Mouse (Mus musculus): ENCODE measurements around the gene Gjb3. TPM values are rescaled to one million over a fixed set of nuclear protein-coding genes. Genes with fewer than 3 reads are reported as not detected.
A peak's percentile ranks its signal among the peaks of the same experiment; 100 is the strongest.

The Gjb3 gene
- polyA plus RNA-seq, 1 experiment from 2014 or later = 8.0 TPM

DNA sequence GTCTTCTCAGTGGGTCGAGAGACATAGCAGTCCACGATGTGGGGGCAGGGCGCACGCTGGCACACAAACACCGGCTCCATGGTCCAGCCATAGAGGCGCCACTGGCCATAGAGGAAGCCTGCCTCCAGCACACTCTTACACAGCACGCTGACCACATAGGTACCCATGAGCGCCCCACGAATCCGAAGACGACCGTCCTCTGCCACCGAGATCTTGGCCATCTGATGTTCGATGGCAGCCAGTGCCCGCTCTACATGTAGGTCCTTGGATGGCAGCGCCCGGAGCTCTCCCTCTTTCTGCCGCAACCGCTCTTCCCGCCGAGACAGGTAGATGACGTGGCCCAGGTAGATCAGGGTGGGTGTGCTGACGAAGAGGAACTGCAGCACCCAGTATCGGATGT lies 18.3 kb downstream of the Gjb3 start:
- 60% methylated on average over 24 of the region's 24 CpGs for WGBS
- DNase-seq (ENCODE audit: low spot score) = no peak
- Histone ChIP-seq H3K9me3 (no peaks in the 10 kb centered on the region), H3K27me3 (replicated peaks; ENCODE audit: low read depth, poor library complexity, severe bottlenecking) (peaks cover 57% of the 10 kb centered on the region), H3K36me3 (replicated peaks) (no peaks in the 10 kb centered on the region), H3K4me3 (no peak overlapping the region), H3K4me1 (peaks cover 24% of the 10 kb centered on the region), H3K27ac (replicated peaks) (no peak overlapping the region)

DNA sequence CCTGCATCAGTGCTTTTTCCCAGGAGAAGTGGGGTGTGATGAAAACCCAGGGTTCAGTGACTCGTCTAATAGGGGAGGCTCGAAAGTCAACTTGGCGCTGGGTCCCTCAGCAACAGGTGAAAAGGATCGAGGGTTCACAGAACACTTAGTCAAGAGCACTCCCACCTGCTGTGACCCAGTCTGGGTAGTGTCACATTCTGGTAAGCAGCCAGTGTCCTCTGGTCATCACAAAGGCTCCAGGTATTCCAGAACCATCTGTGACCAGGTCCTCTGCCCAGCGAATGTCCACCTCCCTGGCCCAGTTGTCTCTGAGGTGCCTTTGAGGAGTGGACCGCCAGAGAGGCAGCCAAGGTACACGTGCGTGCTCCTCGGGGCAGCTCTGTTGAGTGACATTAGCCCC lies 19.1 kb downstream of the Gjb3 start:
- DNase-seq (ENCODE audit: low spot score) = no peak
- peaks cover 57% of the 10 kb centered on the region for H3K27me3 ChIP-seq (replicated peaks; ENCODE audit: low read depth, poor library complexity, severe bottlenecking)
- no peaks in the 10 kb centered on the region for H3K36me3 ChIP-seq (replicated peaks)
- no peaks in the 10 kb centered on the region for H3K9me3 ChIP-seq
- H3K4me1 ChIP-seq = peaks cover 24% of the 10 kb centered on the region
- H3K4me3 ChIP-seq = no peak overlapping the region
- 58% methylated on average over 9 of the region's 9 CpGs for WGBS
- H3K27ac ChIP-seq (replicated peaks) = no peak overlapping the region

- Histone ChIP-seq H3K27me3 (replicated peaks; ENCODE audit: low read depth, poor library complexity, severe bottlenecking) (peaks cover 13% of the 10 kb centered on the region), H3K4me3 (no peak overlapping the region), H3K4me1 (no peaks in the 10 kb centered on the region), H3K27ac (replicated peaks) (no peak overlapping the region), H3K9me3 (no peaks in the 10 kb centered on the region), H3K36me3 (replicated peaks) (no peaks in the 10 kb centered on the region)
- no peak for DNase-seq (ENCODE audit: low spot score)
- 70% methylated on average over 2 of the region's 2 CpGs for WGBS
These were observed 23.7 kb downstream of the Gjb3 start for GRCm38 (mm10) chr4:127306915-127307314.

DNA sequence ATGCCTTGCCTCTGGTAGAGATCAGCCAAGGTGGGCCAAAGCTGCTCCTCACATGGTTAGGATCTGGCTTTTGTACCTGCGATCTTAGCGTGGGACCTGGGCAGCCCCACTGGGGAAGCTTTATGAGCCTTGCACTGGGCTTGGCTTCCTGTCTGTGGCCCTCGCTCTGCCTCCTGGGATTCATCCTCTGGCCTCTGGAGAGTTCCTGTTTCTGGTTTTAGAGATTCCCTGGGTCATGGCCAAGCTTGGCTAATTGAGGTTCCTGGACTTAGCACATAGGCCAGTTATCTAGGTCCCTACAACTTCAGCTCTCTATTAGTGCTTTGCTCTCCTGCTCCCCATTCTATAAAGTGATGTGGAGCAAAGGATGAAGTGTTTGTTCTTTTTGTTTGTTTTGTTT lies 26.8 kb downstream of the Gjb3 start:
- Histone ChIP-seq H3K27ac (replicated peaks) (no peak overlapping the region), H3K4me3 (no peak overlapping the region), H3K36me3 (replicated peaks) (no peaks in the 10 kb centered on the region), H3K27me3 (replicated peaks; ENCODE audit: low read depth, poor library complexity, severe bottlenecking) (no peaks in the 10 kb centered on the region; the same call in 1 of the 2 replicates), H3K4me1 (no peaks in the 10 kb centered on the region), H3K9me3 (no peaks in the 10 kb centered on the region)
- no peak for DNase-seq (ENCODE audit: low spot score)
- 79% methylated on average over 3 of the region's 3 CpGs for WGBS

GRCm38 (mm10) chr4:127300503-127300902 lies 30.1 kb downstream of the Gjb3 start:
- no peaks in the 10 kb centered on the region; the same call in 1 of the 2 replicates for H3K27me3 ChIP-seq (replicated peaks; ENCODE audit: low read depth, poor library complexity, severe bottlenecking)
- DNase-seq (ENCODE audit: low spot score) = no peak
- WGBS = 77% methylated on average over 5 of the region's 5 CpGs
- no peaks in the 10 kb centered on the region for H3K9me3 ChIP-seq
- H3K4me1 ChIP-seq = no peaks in the 10 kb centered on the region
- no peak overlapping the region for H3K27ac ChIP-seq (replicated peaks)
- no peak overlapping the region for H3K4me3 ChIP-seq
- H3K36me3 ChIP-seq (replicated peaks) = no peaks in the 10 kb centered on the region

DNA sequence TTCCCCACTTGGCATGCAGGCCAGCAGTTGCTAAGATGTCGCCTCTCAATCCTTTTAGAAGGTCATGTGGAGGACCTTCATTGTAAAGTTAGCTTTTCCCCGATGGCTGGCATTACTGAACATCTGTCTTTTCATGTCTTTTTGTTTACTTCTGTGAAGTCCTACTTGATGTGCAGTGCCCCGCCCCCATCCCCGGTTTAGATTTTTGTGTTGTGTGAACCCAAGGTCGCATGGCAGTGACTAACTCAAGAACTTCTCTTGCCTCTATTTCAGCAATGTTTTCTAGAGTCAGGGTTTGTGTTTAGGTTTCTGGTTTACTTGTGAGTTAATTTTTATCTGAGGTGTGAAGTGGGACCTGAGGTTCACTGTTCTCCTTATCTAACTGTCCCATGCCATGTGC lies 38.0 kb downstream of the Gjb3 start:
- H3K4me1 ChIP-seq = peaks cover 21% of the 10 kb centered on the region
- H3K9me3 ChIP-seq = no peaks in the 10 kb centered on the region
- WGBS = 72% methylated on average over 5 of the region's 5 CpGs
- no peak overlapping the region for H3K27ac ChIP-seq (replicated peaks)
- no peaks in the 10 kb centered on the region for H3K27me3 ChIP-seq (replicated peaks; ENCODE audit: low read depth, poor library complexity, severe bottlenecking)
- no peak for DNase-seq (ENCODE audit: low spot score)
- H3K4me3 ChIP-seq = no peak overlapping the region
- no peaks in the 10 kb centered on the region for H3K36me3 ChIP-seq (replicated peaks)

- Histone ChIP-seq H3K4me3 (no peak overlapping the region), H3K27ac (replicated peaks) (peak overlapping the region; percentile 25; the same call in 1 of the 2 replicates), H3K36me3 (replicated peaks) (no peaks in the 10 kb centered on the region), H3K9me3 (no peaks in the 10 kb centered on the region), H3K4me1 (peaks cover 28% of the 10 kb centered on the region), H3K27me3 (replicated peaks; ENCODE audit: low read depth, poor library complexity, severe bottlenecking) (no peaks in the 10 kb centered on the region)
- 67% methylated on average over 6 of the region's 6 CpGs for WGBS
- no peak for DNase-seq (ENCODE audit: low spot score)
These were observed 41.5 kb downstream of the Gjb3 start for GRCm38 (mm10) chr4:127289039-127289548.

DNA sequence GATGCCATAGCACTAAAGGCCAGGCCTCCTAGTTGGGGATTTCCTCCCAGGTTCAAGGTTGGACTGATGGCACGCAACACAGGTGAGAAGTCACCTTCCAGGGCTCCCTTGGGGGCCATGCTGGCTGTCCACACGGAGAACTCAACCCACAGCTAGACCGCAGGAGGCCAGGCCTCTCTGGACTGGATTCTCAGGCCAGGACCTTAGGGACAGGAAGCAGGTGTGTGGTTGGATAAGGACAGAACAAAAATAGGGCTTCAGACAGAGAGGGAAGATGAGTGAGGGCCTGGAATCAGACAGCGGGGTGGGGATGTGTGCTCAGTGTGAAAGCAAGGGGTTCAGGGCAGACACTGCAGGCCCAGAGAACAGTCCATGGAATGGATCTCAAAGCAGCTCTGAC lies 43.7 kb downstream of the Gjb3 start:
- Histone ChIP-seq H3K4me1 (peaks cover 23% of the 10 kb centered on the region), H3K4me3 (no peak overlapping the region), H3K27me3 (replicated peaks; ENCODE audit: low read depth, poor library complexity, severe bottlenecking) (no peaks in the 10 kb centered on the region), H3K9me3 (no peaks in the 10 kb centered on the region), H3K27ac (replicated peaks) (no peak overlapping the region), H3K36me3 (replicated peaks) (no peaks in the 10 kb centered on the region)
- DNase-seq (ENCODE audit: low spot score) = no peak
- 72% methylated on average over 4 of the region's 4 CpGs for WGBS

- 73% methylated on average over 9 of the region's 9 CpGs for WGBS
- Histone ChIP-seq H3K4me3 (no peak overlapping the region), H3K4me1 (peaks cover 15% of the 10 kb centered on the region), H3K36me3 (replicated peaks) (no peaks in the 10 kb centered on the region), H3K27me3 (replicated peaks; ENCODE audit: low read depth, poor library complexity, severe bottlenecking) (no peaks in the 10 kb centered on the region), H3K9me3 (no peaks in the 10 kb centered on the region), H3K27ac (replicated peaks) (0 out of 2 replicates have a peak overlapping the region, but pooled peaks have one; percentile 31)
- no peak for DNase-seq (ENCODE audit: low spot score)
These were observed 51.4 kb downstream of the Gjb3 start for GRCm38 (mm10) chr4:127279241-127279640.

DNA sequence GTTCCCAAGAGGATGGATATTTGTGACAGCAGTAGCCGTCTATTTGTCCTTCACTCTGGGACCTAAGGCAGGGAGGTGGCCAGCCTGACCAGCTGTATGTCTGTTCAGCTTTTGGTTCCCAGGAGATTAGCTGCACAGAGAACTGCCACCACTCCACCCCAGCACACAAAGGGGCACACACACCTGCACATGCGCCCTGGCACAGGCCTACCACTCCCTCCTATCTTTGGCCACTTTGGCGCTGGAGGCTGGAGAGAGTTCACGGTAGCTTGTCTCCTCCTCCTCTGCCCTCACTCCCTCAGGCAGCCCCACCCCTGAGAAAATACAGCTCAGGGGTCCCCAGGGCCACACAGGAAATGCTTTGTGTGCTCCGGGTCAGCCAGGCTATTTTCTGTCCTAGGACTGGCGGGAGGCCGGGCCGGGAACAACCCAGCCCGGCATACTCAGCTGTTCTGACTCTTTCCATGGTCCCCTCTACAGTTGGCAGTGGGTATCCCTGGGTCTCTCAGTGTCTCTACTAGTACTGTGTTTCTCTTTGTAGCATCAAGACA lies 52.1 kb downstream of the Gjb3 start:
- H3K4me1 ChIP-seq = peaks cover 15% of the 10 kb centered on the region

More for the DNA sequence above, 52.1 kb downstream of the Gjb3 start:
- Histone ChIP-seq H3K9me3 (no peaks in the 10 kb centered on the region), H3K27ac (replicated peaks) (0 out of 2 replicates have a peak overlapping the region, but pooled peaks have one; percentile 31), H3K36me3 (replicated peaks) (no peaks in the 10 kb centered on the region), H3K4me3 (no peak overlapping the region), H3K27me3 (replicated peaks; ENCODE audit: low read depth, poor library complexity, severe bottlenecking) (no peaks in the 10 kb centered on the region)
- WGBS = 29% methylated on average over 9 of the region's 9 CpGs
- DNase-seq (ENCODE audit: low spot score) = peak; percentile 48

Other genes with a start within 250 kb of the Gjb3 start
- gene Tmem35b, start 207.2 kb downstream of the Gjb3 start, polyA plus RNA-seq (2016; fragmentation: Nextera tagmentation; extraction: Ambion mirVana) = 11.9 and 12.1 TPM in 2 replicates
- gene Dlgap3, start 161.6 kb downstream of the Gjb3 start, polyA plus RNA-seq (2016; fragmentation: Nextera tagmentation; extraction: Ambion mirVana) = 0.83 and 0.98 TPM in 2 replicates
- 73.7 and 80.0 TPM in 2 replicates for gene Smim12, start 87.1 kb downstream of the Gjb3 start, polyA plus RNA-seq (2016; fragmentation: Nextera tagmentation; extraction: Ambion mirVana)
- gene Gja4, start 16.8 kb downstream of the Gjb3 start, polyA plus RNA-seq (2016; fragmentation: Nextera tagmentation; extraction: Ambion mirVana) = 10.8 and 12.5 TPM in 2 replicates
- gene Gjb4, start 23.2 kb upstream of the Gjb3 start, polyA plus RNA-seq (2016; fragmentation: Nextera tagmentation; extraction: Ambion mirVana) = not detected in 2 replicates
- gene Gjb5, start 27.3 kb upstream of the Gjb3 start, polyA plus RNA-seq (2016; fragmentation: Nextera tagmentation; extraction: Ambion mirVana) = 1.2 and 1.7 TPM in 2 replicates

All from embryonic facial prominence, embryonic 10.5 days (tissue).